Mouse (Mus musculus) liver, embryonic 11.5 days (tissue): Measurements from ENCODE around the gene Magi1. TPM values are rescaled to one million over a fixed set of nuclear protein-coding genes. Genes with fewer than 3 reads are reported as not detected.

Experiments used
- ATAC-seq: fragments of 200-750 bp; cut with Nextera tagmentation; replicated peaks from 2 replicates; pipeline ENCODE4 v1.8.0; 2017; ENCODE audit warnings: moderate number of reproducible peaks, mild to moderate bottlenecking, moderate TSS enrichment, moderate library complexity; ENCODE audit not compliant: low FRiP score
- DNase-seq: peaks from one replicate; pipeline ENCODE4 v3.0.0-alpha.2; 2017; ENCODE audit warnings: low spot score
- H3K27ac ChIP-seq: fragments of 300-500 bp; sonication (generic); 2 replicates; pipeline ENCODE4 v1.5.1; 2014; ENCODE audit warnings: mild to moderate bottlenecking, low read depth, low read length, control low read depth
- H3K27me3 ChIP-seq: fragments of 300-500 bp; sonication (generic); replicated peaks from 2 replicates; pipeline ENCODE4 v1.6.1; 2014; ENCODE audit warnings: low read length, mixed read lengths; ENCODE audit not compliant: control insufficient read depth, insufficient read depth
- H3K36me3 ChIP-seq: fragments of 300-500 bp; sonication (generic); 2 replicates; pipeline ENCODE4 v1.6.1; 2014; ENCODE audit warnings: mild to moderate bottlenecking, low read length, moderate library complexity, mixed read lengths; ENCODE audit not compliant: control insufficient read depth, insufficient read depth
- H3K4me1 ChIP-seq: fragments of 300-500 bp; sonication (generic); replicated peaks from 2 replicates; pipeline ENCODE4 v1.6.1; 2014; ENCODE audit warnings: low read length, mixed read lengths; ENCODE audit not compliant: control insufficient read depth, insufficient read depth
- H3K4me2 ChIP-seq: fragments of 300-500 bp; sonication (generic); 2 replicates; pipeline ENCODE4 v1.6.1; 2014; ENCODE audit warnings: mild to moderate bottlenecking, control low read depth, moderate library complexity
- H3K4me3 ChIP-seq: fragments of 300-500 bp; sonication (generic); 2 replicates; pipeline ENCODE4 v1.5.1; 2014; ENCODE audit warnings: low read depth, low read length, control low read depth
- H3K9ac ChIP-seq: fragments of 300-500 bp; sonication (generic); 2 replicates; pipeline ENCODE4 v1.6.1; 2014; ENCODE audit warnings: low read depth, low read length, control low read depth
- H3K9me3 ChIP-seq: fragments of 300-500 bp; sonication (generic); 2 replicates; pipeline ENCODE4 v1.6.1; 2016; ENCODE audit warnings: low read length, inconsistent platforms, mixed read lengths; ENCODE audit not compliant: control insufficient read depth
- WGBS: fragments of 180-500 bp; shearing (Covaris S2); extraction: QIAGEN DNeasy Blood & Tissue Kit; methylation state at CpG from one replicate; pipeline ENCODE4 v1.1.7; 2014; 5-methylcytosine and 5-hydroxymethylcytosine counted together
- polyA plus RNA-seq: library from polyadenylated mRNA; unstranded; fragments of >200 nt; fragmentation: Nextera tagmentation; extraction: Ambion mirVana; gene quantifications from 2 replicates; pipeline ENCODE4 v1.2.1, GENCODE M21; 2014

Magi1 gene
- polyA plus RNA-seq, 1 experiment from 2014 or later = 4.6 TPM

GRCm38 (mm10) chr6:93935793-93936192 lies 347.9 kb downstream of the Magi1 start:
- Histone ChIP-seq H3K4me1 (no peaks in the 10 kb centered on the region), H3K9me3 (no peaks in the 10 kb centered on the region), H3K9ac (no peak overlapping the region), H3K27me3 (no peaks in the 10 kb centered on the region), H3K4me2 (no peak overlapping the region), H3K27ac (no peak overlapping the region), H3K4me3 (no peak overlapping the region), H3K36me3 (no peaks in the 10 kb centered on the region)
- no peak for ATAC-seq
- WGBS = 69% methylated on average over 4 of the region's 4 CpGs
- DNase-seq = no peak

- WGBS = 78% methylated on average over 2 of the region's 2 CpGs
- no peak for DNase-seq
- no peak for ATAC-seq
Observed at GRCm38 (mm10) chr6:93934700-93935099, 349.0 kb downstream of the Magi1 start.

GRCm38 (mm10) chr6:93924568-93924967 lies 359.1 kb downstream of the Magi1 start:
- Histone ChIP-seq H3K4me1 (no peaks in the 10 kb centered on the region), H3K27ac (no peak overlapping the region), H3K4me3 (no peak overlapping the region), H3K27me3 (no peaks in the 10 kb centered on the region), H3K9ac (no peak overlapping the region), H3K4me2 (no peak overlapping the region), H3K36me3 (no peaks in the 10 kb centered on the region), H3K9me3 (no peaks in the 10 kb centered on the region)
- WGBS = 94% methylated on average over 2 of the region's 2 CpGs
- ATAC-seq (no peak), DNase-seq (no peak)

More at GRCm38 (mm10) chr6:93934700-93935099, 349.0 kb downstream of the Magi1 start:
- Histone ChIP-seq H3K27me3 (no peaks in the 10 kb centered on the region), H3K27ac (no peak overlapping the region), H3K4me1 (no peaks in the 10 kb centered on the region), H3K9ac (no peak overlapping the region), H3K36me3 (no peaks in the 10 kb centered on the region), H3K9me3 (no peaks in the 10 kb centered on the region), H3K4me2 (no peak overlapping the region), H3K4me3 (no peak overlapping the region)

- Histone ChIP-seq H3K9ac (no peak overlapping the region), H3K9me3 (no peaks in the 10 kb centered on the region), H3K4me2 (no peak overlapping the region), H3K4me1 (no peaks in the 10 kb centered on the region), H3K27me3 (no peaks in the 10 kb centered on the region), H3K36me3 (no peaks in the 10 kb centered on the region), H3K27ac (no peak overlapping the region), H3K4me3 (no peak overlapping the region)
- ATAC-seq (no peak), DNase-seq (no peak)
- WGBS = 66% methylated on average over 3 of the region's 3 CpGs
Observed at GRCm38 (mm10) chr6:93923972-93924371, 359.7 kb downstream of the Magi1 start.

GRCm38 (mm10) chr6:93923351-93923750 lies 360.4 kb downstream of the Magi1 start:
- Histone ChIP-seq H3K9me3 (no peaks in the 10 kb centered on the region), H3K36me3 (no peaks in the 10 kb centered on the region), H3K4me2 (no peak overlapping the region), H3K4me1 (no peaks in the 10 kb centered on the region), H3K27me3 (no peaks in the 10 kb centered on the region), H3K27ac (no peak overlapping the region), H3K4me3 (no peak overlapping the region), H3K9ac (no peak overlapping the region)
- 67% methylated on average over 5 of the region's 5 CpGs for WGBS
- ATAC-seq = no peak
- DNase-seq = no peak

GRCm38 (mm10) chr6:93922931-93923330 lies 360.8 kb downstream of the Magi1 start:
- WGBS = 76% methylated on average over 7 of the region's 7 CpGs
- no peak overlapping the region for H3K4me2 ChIP-seq
- H3K36me3 ChIP-seq = no peaks in the 10 kb centered on the region
- no peaks in the 10 kb centered on the region for H3K27me3 ChIP-seq
- H3K27ac ChIP-seq = no peak overlapping the region
- no peaks in the 10 kb centered on the region for H3K4me1 ChIP-seq
- H3K9ac ChIP-seq = no peak overlapping the region
- H3K9me3 ChIP-seq = no peaks in the 10 kb centered on the region
- no peak overlapping the region for H3K4me3 ChIP-seq
- no peak for DNase-seq
- no peak for ATAC-seq

- Histone ChIP-seq H3K36me3 (no peaks in the 10 kb centered on the region), H3K4me1 (no peaks in the 10 kb centered on the region), H3K9me3 (no peaks in the 10 kb centered on the region), H3K4me3 (0 out of 2 replicates have a peak overlapping the region, but pooled peaks have one; percentile 5), H3K4me2 (peak overlapping the region; percentile 50), H3K9ac (no peak overlapping the region), H3K27me3 (peaks cover 17% of the 10 kb centered on the region), H3K27ac (no peak overlapping the region; the same call in 1 of the 2 replicates)
- WGBS = 9% methylated on average over 22 of the region's 22 CpGs
- DNase-seq (no peak), ATAC-seq (no peak)
Observed at GRCm38 (mm10) chr6:93913226-93913861, 370.4 kb downstream of the Magi1 start.

- WGBS = 7% methylated on average over 20 of the region's 20 CpGs
- H3K9ac ChIP-seq = no peak overlapping the region
- DNase-seq (peak; percentile 33), ATAC-seq (no peak)
- H3K4me3 ChIP-seq = 0 out of 2 replicates have a peak overlapping the region, but pooled peaks have one; percentile 5
- H3K9me3 ChIP-seq = no peaks in the 10 kb centered on the region
- peak overlapping the region; percentile 50 for H3K4me2 ChIP-seq
- H3K27me3 ChIP-seq = peaks cover 17% of the 10 kb centered on the region
- no peaks in the 10 kb centered on the region for H3K4me1 ChIP-seq
- no peak overlapping the region; the same call in 1 of the 2 replicates for H3K27ac ChIP-seq
- H3K36me3 ChIP-seq = no peaks in the 10 kb centered on the region
Observed at GRCm38 (mm10) chr6:93912582-93913225, 371.0 kb downstream of the Magi1 start.
